Mouse (Mus musculus) stomach, postnatal 0 days (tissue): ENCODE data around the gene Il1rapl2. TPM values are rescaled to one million over a fixed set of nuclear protein-coding genes. Genes with fewer than 3 reads are reported as not detected.
A peak's percentile ranks its signal among the peaks of the same experiment; 100 is the strongest.

ENCODE experiments used
- ATAC-seq: fragments of 200-750 bp; cut with Nextera tagmentation; 2 replicates; pipeline ENCODE4 v1.8.0; 2017; ENCODE audit not compliant: low FRiP score, low TSS enrichment
- DNase-seq: peaks from one replicate; pipeline ENCODE4 v3.0.0-alpha.2; 2016; ENCODE audit warnings: low spot score
- H3K27ac ChIP-seq: fragments of 300-500 bp; sonication (generic); replicated peaks from 2 replicates; pipeline ENCODE4 v1.5.1; 2014; ENCODE audit warnings: mild to moderate bottlenecking, control low read depth
- H3K27me3 ChIP-seq: fragments of 300-500 bp; sonication (generic); 2 replicates; pipeline ENCODE4 v1.6.1; 2014; ENCODE audit warnings: low read length; ENCODE audit not compliant: control insufficient read depth, insufficient read depth
- H3K36me3 ChIP-seq: fragments of 300-500 bp; sonication (generic); 2 replicates; pipeline ENCODE4 v1.6.1; 2014; ENCODE audit warnings: low read length, mixed read lengths; ENCODE audit not compliant: control insufficient read depth, insufficient read depth
- H3K4me1 ChIP-seq: fragments of 300-500 bp; sonication (generic); replicated peaks from 2 replicates; pipeline ENCODE4 v1.6.1; 2014; ENCODE audit warnings: antibody characterized with exemption; ENCODE audit not compliant: control insufficient read depth, insufficient read depth
- H3K4me2 ChIP-seq: fragments of 300-500 bp; sonication (generic); replicated peaks from 2 replicates; pipeline ENCODE4 v1.6.1; 2014; ENCODE audit warnings: low read depth, mild to moderate bottlenecking, control low read depth, moderate library complexity
- H3K4me3 ChIP-seq: fragments of 300-500 bp; sonication (generic); 2 replicates; pipeline ENCODE4 v1.5.1; 2014; ENCODE audit warnings: low read depth, low read length, control low read depth
- H3K9ac ChIP-seq: fragments of 300-500 bp; sonication (generic); 2 replicates; pipeline ENCODE4 v1.6.1; 2014; ENCODE audit warnings: mild to moderate bottlenecking, low read length, control low read depth, mixed read lengths
- H3K9me3 ChIP-seq: fragments of 300-500 bp; sonication (generic); 2 replicates; pipeline ENCODE4 v1.6.1; 2016; ENCODE audit warnings: low read length; ENCODE audit not compliant: control insufficient read depth
- CTCF ChIP-seq: IDR thresholded peaks from 2 replicates; pipeline ENCODE4 v1.5.1; 2016; ENCODE audit warnings: antibody characterized with exemption, low read depth, mild to moderate bottlenecking, moderate library complexity
- EP300 ChIP-seq: optimal IDR thresholded peaks from 2 replicates; pipeline ENCODE3; 2016; ENCODE audit warnings: antibody characterized with exemption
- WGBS: fragments of 180-500 bp; shearing (Covaris S2); extraction: QIAGEN DNeasy Blood & Tissue Kit; methylation state at CpG from one replicate; pipeline ENCODE4 v1.1.7; 2014; 5-methylcytosine and 5-hydroxymethylcytosine counted together
- polyA plus RNA-seq: library from polyadenylated mRNA; unstranded; fragments of >200 nt; fragmentation: Nextera tagmentation; extraction: Ambion mirVana; gene quantifications from 2 replicates; pipeline ENCODE4 v1.2.1, GENCODE M21; 2015

Il1rapl2 gene
- polyA plus RNA-seq, 1 experiment from 2014 or later, result 0.04 TPM

DNA sequence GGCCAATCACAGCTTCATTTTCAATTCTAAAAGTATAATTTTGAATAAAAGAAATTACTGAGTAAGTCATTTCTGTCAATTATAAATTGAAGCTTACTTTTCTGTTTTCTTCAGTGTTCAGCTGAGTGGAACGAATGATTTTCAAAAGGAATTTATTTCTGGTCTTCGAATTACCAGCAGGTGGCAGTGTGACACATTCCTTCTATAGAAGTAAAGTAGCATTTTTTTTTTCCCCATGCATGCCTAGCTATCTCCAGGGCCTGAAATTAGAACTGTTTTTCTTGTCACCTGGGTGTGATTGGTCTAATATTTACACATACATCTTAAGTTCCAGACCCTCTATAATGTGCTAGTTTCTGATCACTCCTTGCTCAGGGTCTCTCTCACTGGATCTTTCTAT lies 96.6 kb downstream of the Il1rapl2 start:
- H3K4me1 ChIP-seq, result no peaks in the 10 kb centered on the region
- no peak overlapping the region for H3K4me2 ChIP-seq
- ATAC-seq (no peak), DNase-seq (no peak)
- 23% methylated on average over 2 of the region's 2 CpGs for WGBS
- no peak overlapping the region for H3K4me3 ChIP-seq
- H3K36me3 ChIP-seq, result no peaks in the 10 kb centered on the region
- H3K27ac ChIP-seq, result no peak overlapping the region
- H3K27me3 ChIP-seq, result no peaks in the 10 kb centered on the region
- no peak overlapping the region for H3K9ac ChIP-seq
- no peaks in the 10 kb centered on the region for H3K9me3 ChIP-seq
- TF ChIP-seq CTCF (peak; percentile 64), EP300 (no peak)

DNA sequence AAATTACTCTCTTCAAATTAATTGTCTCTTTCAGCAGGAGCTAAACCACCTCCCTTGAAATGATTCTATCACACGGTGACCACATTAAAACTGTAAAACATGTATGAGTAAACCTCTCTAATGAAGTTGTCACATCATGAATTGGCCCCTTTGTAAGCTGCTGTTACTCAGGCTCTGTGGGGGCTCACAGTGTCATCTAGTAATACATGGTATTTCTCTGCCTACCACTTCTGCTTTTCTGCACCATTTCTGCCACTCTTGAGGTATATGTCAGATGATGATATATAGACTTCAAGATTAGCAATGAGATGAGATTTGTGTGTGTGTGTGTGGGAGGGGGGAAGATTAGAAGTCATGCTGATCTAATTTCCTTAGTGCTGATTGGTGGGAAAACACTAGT lies 117.6 kb downstream of the Il1rapl2 start:
- no peaks in the 10 kb centered on the region for H3K4me1 ChIP-seq
- 70% methylated on average over 1 of the region's 1 CpGs for WGBS
- no peak for ATAC-seq
- TF ChIP-seq EP300 (no peak), CTCF (no peak)
- no peak for DNase-seq
- H3K27ac ChIP-seq, result no peak overlapping the region
- H3K9me3 ChIP-seq, result no peaks in the 10 kb centered on the region
- H3K4me2 ChIP-seq, result no peak overlapping the region
- no peaks in the 10 kb centered on the region for H3K27me3 ChIP-seq
- H3K36me3 ChIP-seq, result no peaks in the 10 kb centered on the region
- H3K9ac ChIP-seq, result no peak overlapping the region
- no peak overlapping the region for H3K4me3 ChIP-seq

DNA sequence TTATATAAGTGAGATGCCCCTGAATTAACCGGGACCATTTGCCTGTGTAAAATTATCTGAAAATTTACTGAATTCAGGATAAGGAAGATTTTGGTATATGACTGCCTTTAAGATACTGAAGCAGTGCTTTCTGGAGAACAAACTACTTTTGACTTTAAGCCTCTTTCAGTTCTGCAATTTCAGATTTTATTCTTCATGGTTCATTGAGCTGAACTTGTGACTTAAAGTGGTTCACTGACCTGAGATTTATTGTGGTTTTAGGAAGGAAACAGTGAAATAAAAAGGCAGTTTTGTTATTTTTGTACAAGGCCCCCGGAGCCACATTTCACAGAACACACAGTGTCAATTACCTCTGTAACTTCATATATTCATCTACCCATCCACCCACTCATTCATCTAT lies 129.6 kb downstream of the Il1rapl2 start:
- H3K4me1 ChIP-seq, result no peaks in the 10 kb centered on the region
- ATAC-seq, result no peak
- H3K9ac ChIP-seq, result no peak overlapping the region
- H3K27ac ChIP-seq, result no peak overlapping the region
- H3K4me3 ChIP-seq, result no peak overlapping the region
- H3K36me3 ChIP-seq, result no peaks in the 10 kb centered on the region
- WGBS, result 86% methylated on average over 2 of the region's 2 CpGs
- no peaks in the 10 kb centered on the region for H3K9me3 ChIP-seq
- DNase-seq, result no peak
- TF ChIP-seq CTCF (no peak), EP300 (no peak)
- no peak overlapping the region for H3K4me2 ChIP-seq
- H3K27me3 ChIP-seq, result no peaks in the 10 kb centered on the region

DNA sequence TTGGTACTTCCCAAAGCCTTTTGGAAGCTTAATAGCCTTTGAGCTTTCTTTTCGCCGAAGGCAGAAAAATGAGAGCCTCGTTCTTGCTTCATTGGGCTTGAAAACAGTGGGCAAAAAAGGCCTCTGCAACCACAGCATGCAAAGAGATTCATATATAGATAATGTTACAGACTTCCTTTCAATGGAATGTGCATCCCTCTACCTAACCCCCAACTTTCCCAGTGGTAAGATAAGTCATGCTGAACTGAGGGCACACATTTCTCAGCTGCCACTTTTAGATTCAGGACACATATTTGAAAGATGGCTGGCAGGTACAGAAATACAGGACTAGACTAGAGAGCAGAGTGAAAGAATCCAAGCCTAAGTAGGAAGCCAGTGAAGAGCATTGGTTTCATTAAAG lies 185.1 kb downstream of the Il1rapl2 start:
- ATAC-seq, result no peak
- WGBS, result 66% methylated on average over 3 of the region's 3 CpGs
- Histone ChIP-seq H3K4me2 (no peak overlapping the region), H3K9me3 (no peaks in the 10 kb centered on the region), H3K4me1 (no peaks in the 10 kb centered on the region), H3K27me3 (no peaks in the 10 kb centered on the region), H3K36me3 (no peaks in the 10 kb centered on the region), H3K27ac (no peak overlapping the region), H3K9ac (no peak overlapping the region), H3K4me3 (no peak overlapping the region)
- DNase-seq, result no peak
- TF ChIP-seq CTCF, result no peak
- TF ChIP-seq EP300, result no peak

DNA sequence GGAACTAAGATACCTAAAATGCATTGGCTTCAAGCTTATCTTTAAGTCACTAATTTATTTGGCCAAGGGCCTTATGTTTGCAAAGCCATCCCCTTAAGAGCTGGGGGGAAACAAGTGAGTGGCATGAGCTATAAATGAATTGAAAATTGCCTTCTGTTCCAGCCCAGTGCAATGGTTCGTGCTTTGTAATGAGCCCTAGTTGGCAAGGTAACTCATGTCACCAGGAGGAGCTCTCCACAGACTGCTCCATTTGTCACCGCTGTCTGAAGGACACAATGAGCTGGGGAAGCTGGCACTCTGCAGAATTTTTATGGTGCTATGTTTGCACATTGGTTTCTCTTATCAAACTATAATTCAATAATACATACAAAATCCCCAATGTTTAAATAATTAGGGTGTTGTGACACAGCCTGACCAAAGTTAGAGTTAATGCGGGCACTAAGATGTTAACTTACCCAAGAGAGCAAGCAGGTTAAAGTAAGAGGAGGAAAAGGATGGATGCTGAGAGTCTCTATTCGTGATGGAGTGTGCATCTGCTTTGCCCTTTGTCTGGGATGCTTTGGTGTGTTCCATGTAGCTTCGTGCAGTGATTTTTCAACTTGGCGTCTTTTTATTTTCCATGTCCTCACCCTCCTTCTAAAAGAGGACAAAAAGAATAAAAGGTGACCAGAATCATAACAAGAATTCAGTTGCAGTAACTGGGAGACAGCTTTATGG lies 235.2 kb downstream of the Il1rapl2 start:
- ATAC-seq, result no peak
- DNase-seq, result no peak

DNA sequence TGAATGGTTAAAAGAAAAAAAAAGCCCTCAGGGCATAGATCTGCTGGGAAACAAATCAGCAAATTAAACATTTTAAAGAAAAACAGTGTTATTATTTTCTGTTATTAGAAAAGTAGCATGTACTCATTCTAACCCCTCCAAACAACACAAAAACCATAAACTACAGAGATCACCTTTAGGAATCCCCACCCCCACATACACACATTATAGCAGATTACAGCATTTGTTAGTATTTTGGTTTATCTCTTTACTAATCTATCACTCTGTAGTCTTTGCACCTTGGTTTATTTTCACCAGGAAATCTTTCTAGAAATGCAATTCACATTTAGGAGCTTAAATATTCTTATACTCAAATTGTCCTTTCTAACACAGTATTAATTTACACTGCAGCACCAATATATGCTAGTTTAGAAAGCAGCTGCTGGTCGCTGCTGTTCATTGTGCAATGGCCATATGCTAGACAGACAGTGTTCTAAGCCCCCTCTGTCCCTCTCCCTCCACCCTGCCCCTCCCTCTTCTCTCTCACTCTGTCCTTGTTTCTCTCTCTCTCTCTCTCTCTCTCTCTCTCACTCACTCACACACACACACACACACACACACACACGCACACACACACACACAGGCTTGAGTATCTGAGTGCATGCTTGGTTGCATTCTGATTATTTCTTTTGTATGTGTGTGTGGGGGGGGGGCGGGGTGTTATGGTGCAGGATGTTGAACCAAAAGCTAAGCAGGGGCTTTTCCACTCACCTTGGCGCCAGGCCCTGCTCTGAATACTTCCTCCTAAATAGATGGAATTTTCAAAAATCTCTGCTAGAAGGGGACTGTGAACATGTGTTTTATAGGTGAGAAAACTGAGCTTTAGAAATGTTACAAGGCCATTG lies 236.1 kb downstream of the Il1rapl2 start:
- H3K4me3 ChIP-seq, result no peak overlapping the region
- no peak for ATAC-seq
- no peak for DNase-seq
- H3K36me3 ChIP-seq, result no peaks in the 10 kb centered on the region
- no peaks in the 10 kb centered on the region for H3K9me3 ChIP-seq
- H3K9ac ChIP-seq, result no peak overlapping the region
- no peak overlapping the region for H3K4me2 ChIP-seq
- H3K27ac ChIP-seq, result no peak overlapping the region
- no peaks in the 10 kb centered on the region for H3K4me1 ChIP-seq
- WGBS, result 72% methylated on average over 4 of the region's 4 CpGs
- TF ChIP-seq CTCF (no peak), EP300 (no peak)
- no peaks in the 10 kb centered on the region for H3K27me3 ChIP-seq

More for the DNA sequence above, 235.2 kb downstream of the Il1rapl2 start:
- no peak overlapping the region for H3K4me2 ChIP-seq
- no peaks in the 10 kb centered on the region for H3K27me3 ChIP-seq
- TF ChIP-seq EP300 (no peak), CTCF (no peak)
- no peaks in the 10 kb centered on the region for H3K9me3 ChIP-seq
- 53% methylated on average over 6 of the region's 6 CpGs for WGBS
- H3K36me3 ChIP-seq, result no peaks in the 10 kb centered on the region
- no peak overlapping the region for H3K4me3 ChIP-seq
- no peak overlapping the region for H3K27ac ChIP-seq
- H3K9ac ChIP-seq, result no peak overlapping the region
- no peaks in the 10 kb centered on the region for H3K4me1 ChIP-seq
